Mouse (Mus musculus) ES-E14 (cell line): ENCODE measurements at regions not wholly inside any gene's neighbourhood (a gene's known extent, or its start where the extent isn't known, plus 50 kb on each side); places are given as distances from the start of the nearest gene placed in this dataset.

Experiments used
- DNase-seq: peaks from one replicate; pipeline ENCODE4 v3.0.0-alpha.2; 2013; ENCODE audit warnings: low read depth, low spot score
- H3K27ac ChIP-seq: 2 replicates; pipeline ENCODE4 v1.5.1; 2012; ENCODE audit warnings: low read depth, mild to moderate bottlenecking, low read length, moderate library complexity, mixed read lengths; ENCODE audit not compliant: poor library complexity, insufficient read depth, severe bottlenecking
- H3K36me3 ChIP-seq: 2 replicates; pipeline ENCODE4 v1.6.1; 2012; ENCODE audit warnings: mild to moderate bottlenecking, low read length, moderate library complexity, mixed read lengths; ENCODE audit not compliant: control insufficient read depth, poor library complexity, insufficient read depth, severe bottlenecking
- H3K4me1 ChIP-seq, 2 experiments: fragments of 150-350 bp in 1 of 2; sonication (generic) in 1 of 2; 2 replicates each; pipeline ENCODE4 v1.6.1; 2012; ENCODE audit warnings: low read length in 2 of 2, mild to moderate bottlenecking in 1 of 2, mixed read lengths in 1 of 2; ENCODE audit not compliant: control insufficient read depth in 2 of 2, insufficient read depth in 2 of 2, poor library complexity in 1 of 2
- H3K4me3 ChIP-seq, 2 experiments: fragments of 150-350 bp in 1 of 2; sonication (generic) in 1 of 2; 2 replicates each; pipeline ENCODE4 v1.5.1; 2012; ENCODE audit warnings: low read length in 2 of 2, low read depth in 1 of 2, mild to moderate bottlenecking in 1 of 2, mixed read lengths in 1 of 2; ENCODE audit not compliant: insufficient read depth in 1 of 2, poor library complexity in 1 of 2, severe bottlenecking in 1 of 2
- H3K9ac ChIP-seq: 2 replicates; pipeline ENCODE4 v1.6.1; 2012; ENCODE audit warnings: low read depth, mild to moderate bottlenecking, low read length, mixed read lengths; ENCODE audit not compliant: poor library complexity, insufficient read depth, severe bottlenecking
- H3K9me3 ChIP-seq: fragments of 150-350 bp; sonication (generic); 2 replicates; pipeline ENCODE4 v1.6.1; 2012; ENCODE audit warnings: low read depth, mild to moderate bottlenecking, low read length; ENCODE audit not compliant: control insufficient read depth, insufficient read depth
- CHD2 ChIP-seq: IDR thresholded peaks from 2 replicates; pipeline ENCODE4 v1.6.1; 2014; ENCODE audit warnings: mild to moderate bottlenecking, low read depth, low read length, inconsistent platforms
- HCFC1 ChIP-seq: IDR thresholded peaks from 2 replicates; pipeline ENCODE4 v1.6.1; 2012; ENCODE audit warnings: low read length, inconsistent platforms, borderline replicate concordance; ENCODE audit not compliant: insufficient read depth
- MAFK ChIP-seq: IDR thresholded peaks from 2 replicates; pipeline ENCODE4 v1.6.1; 2014; ENCODE audit warnings: mild to moderate bottlenecking, low read depth, low read length, inconsistent platforms; ENCODE audit not compliant: insufficient read depth
- ZC3H11A ChIP-seq: IDR thresholded peaks from 2 replicates; pipeline ENCODE4 v1.6.1; 2012; ENCODE audit warnings: low read depth, mild to moderate bottlenecking, inconsistent platforms, low read length, borderline replicate concordance
- ZNF384 ChIP-seq: IDR thresholded peaks from 2 replicates; pipeline ENCODE4 v1.6.1; 2012; ENCODE audit warnings: low read depth, low read length, inconsistent platforms
- in situ Hi-C, 2 experiments: fragments of 600-800 bp; cut with MboI; formaldehyde crosslinking; loops; one replicate each; pipeline ENCODE4 v1.15.1; 2025; ENCODE audit warnings: low sequenced_read_pairs in 2 of 2, inconsistent platforms in 1 of 2; ENCODE audit not compliant: unreplicated experiment in 2 of 2

GRCm38 (mm10) chr4:94361528-94362217, 194.7 kb upstream of the Gm10306 start:
- no peaks in the 10 kb centered on the region for H3K4me1 ChIP-seq
- TF ChIP-seq ZC3H11A (no peak), CHD2 (no peak), HCFC1 (no peak), MAFK (no peak), ZNF384 (no peak)
- no peaks in the 10 kb centered on the region for H3K9me3 ChIP-seq
- in situ Hi-C loops, result no loop called here
- H3K9ac ChIP-seq, result no peak overlapping the region
- H3K36me3 ChIP-seq, result no peaks in the 10 kb centered on the region
- no peak overlapping the region for H3K4me3 ChIP-seq
- no peak for DNase-seq
- H3K27ac ChIP-seq, result no peak overlapping the region

DNA sequence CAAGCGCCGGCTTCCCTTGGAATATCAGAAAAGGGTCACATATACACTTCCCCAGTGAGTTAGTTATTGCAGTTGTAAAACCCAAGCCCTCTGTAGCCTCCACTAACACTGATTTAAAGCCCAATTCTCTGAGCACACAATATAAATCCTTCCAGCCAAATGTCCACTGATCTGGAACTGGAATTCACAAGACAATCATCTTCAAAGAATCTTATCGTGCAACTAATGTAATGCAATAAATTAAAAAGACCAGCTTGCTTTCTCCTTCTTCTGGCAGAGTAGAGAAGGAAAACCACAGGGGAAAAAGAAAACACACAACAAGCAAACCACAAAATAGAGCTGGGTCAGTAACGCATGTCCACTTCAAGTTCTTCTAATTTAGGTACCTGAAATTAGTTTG, 191.0 kb upstream of the Gm10306 start:
- Histone ChIP-seq H3K27ac (no peak overlapping the region), H3K36me3 (no peaks in the 10 kb centered on the region), H3K9ac (no peak overlapping the region), H3K9me3 (no peaks in the 10 kb centered on the region), H3K4me1 (no peaks in the 10 kb centered on the region), H3K4me3 (no peak overlapping the region)
- in situ Hi-C loops, result no loop called here
- DNase-seq, result no peak
- TF ChIP-seq CHD2 (no peak), MAFK (no peak), ZC3H11A (no peak), ZNF384 (no peak), HCFC1 (no peak)

GRCm38 (mm10) chr4:94367174-94367573, 189.2 kb upstream of the Gm10306 start:
- Histone ChIP-seq H3K36me3 (no peaks in the 10 kb centered on the region), H3K4me1 (no peaks in the 10 kb centered on the region), H3K27ac (no peak overlapping the region), H3K9me3 (no peaks in the 10 kb centered on the region), H3K4me3 (no peak overlapping the region), H3K9ac (no peak overlapping the region)
- DNase-seq, result no peak
- in situ Hi-C loops, result no loop called here
- TF ChIP-seq HCFC1 (no peak), ZNF384 (no peak)

GRCm38 (mm10) chr4:94370981-94371380, 185.4 kb upstream of the Gm10306 start:
- TF ChIP-seq ZNF384 (no peak), MAFK (no peak), CHD2 (no peak), ZC3H11A (no peak), HCFC1 (no peak)
- no peaks in the 10 kb centered on the region for H3K36me3 ChIP-seq
- DNase-seq, result no peak

DNA sequence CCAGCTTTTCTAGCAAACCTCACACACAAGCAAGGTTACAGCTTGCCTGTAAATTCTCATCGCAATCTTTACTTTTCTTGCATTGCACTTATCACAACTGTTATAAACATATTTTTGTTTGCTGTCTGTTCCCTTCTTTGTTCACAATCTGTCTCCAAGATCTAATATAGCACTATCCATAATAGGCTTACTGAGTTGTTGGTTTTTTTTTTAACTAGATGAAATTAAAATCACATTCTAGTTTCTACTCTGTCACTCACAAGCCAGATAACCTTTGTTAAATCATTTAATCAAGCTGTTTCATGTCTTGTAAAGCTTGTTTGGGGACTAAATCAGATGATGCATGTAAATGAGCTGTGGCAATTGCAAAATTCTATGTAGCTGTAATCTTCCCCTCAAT, 180.1 kb upstream of the Gm10306 start:
- TF ChIP-seq CHD2 (no peak), MAFK (no peak), ZC3H11A (no peak), ZNF384 (no peak), HCFC1 (no peak)
- in situ Hi-C loops, result no loop called here
- Histone ChIP-seq H3K36me3 (no peaks in the 10 kb centered on the region), H3K9ac (no peak overlapping the region), H3K27ac (no peak overlapping the region), H3K9me3 (no peaks in the 10 kb centered on the region), H3K4me3 (no peak overlapping the region), H3K4me1 (no peaks in the 10 kb centered on the region)
- no peak for DNase-seq

More at GRCm38 (mm10) chr4:94370981-94371380, 185.4 kb upstream of the Gm10306 start:
- Histone ChIP-seq H3K27ac (no peak overlapping the region), H3K4me3 (no peak overlapping the region), H3K9me3 (no peaks in the 10 kb centered on the region), H3K4me1 (no peaks in the 10 kb centered on the region), H3K9ac (no peak overlapping the region)
- in situ Hi-C loops, result no loop called here
